Mouse (Mus musculus) spleen, adult 2 months (tissue): Measurements from ENCODE around the gene Sar1b. TPM values are rescaled to one million over a fixed set of nuclear protein-coding genes. Genes with fewer than 3 reads are reported as not detected.
"Not testable (repeated sequence)": the region's sequence is repeated elsewhere in the genome, so short reads cannot be mapped to it uniquely, and the experiment has no call there.

Experiments used
- DNase-seq, 2 experiments: peaks; one replicate each; pipeline versions ENCODE4 v3.0.0 to v3.0.0-alpha.2; 2012 to 2021; ENCODE audit warnings: low spot score in 2 of 2, low read depth in 1 of 2
- H3K27ac ChIP-seq: fragments of 200-500 bp; 2 replicates; pipeline ENCODE4 v1.5.1; 2012; ENCODE audit warnings: low read length, inconsistent platforms; ENCODE audit not compliant: insufficient read depth
- H3K27me3 ChIP-seq: fragments of 200-500 bp; 2 replicates; pipeline ENCODE4 v1.6.1; 2012; ENCODE audit warnings: mild to moderate bottlenecking, moderate library complexity, low read length, inconsistent platforms; ENCODE audit not compliant: control insufficient read depth, insufficient read depth
- H3K36me3 ChIP-seq: fragments of 200-500 bp; 2 replicates; pipeline ENCODE4 v1.6.1; 2012; ENCODE audit warnings: mild to moderate bottlenecking, low read length, inconsistent platforms; ENCODE audit not compliant: control insufficient read depth, insufficient read depth
- H3K4me1 ChIP-seq: fragments of 200-500 bp; 2 replicates; pipeline ENCODE4 v1.6.1; 2011; ENCODE audit warnings: inconsistent platforms; ENCODE audit not compliant: control insufficient read depth, insufficient read depth, insufficient read length
- H3K4me3 ChIP-seq: fragments of 200-500 bp; 2 replicates; pipeline ENCODE4 v1.5.1; 2011; ENCODE audit warnings: mild to moderate bottlenecking, inconsistent platforms; ENCODE audit not compliant: insufficient read depth, insufficient read length; ENCODE audit errors: extremely low read depth
- CTCF ChIP-seq: fragments of 200-500 bp; IDR thresholded peaks from 2 replicates; pipeline ENCODE4 v1.5.1; 2011; ENCODE audit warnings: mild to moderate bottlenecking, inconsistent platforms; ENCODE audit not compliant: insufficient read depth, insufficient read length, insufficient replicate concordance; ENCODE audit errors: extremely low read depth
- POLR2A ChIP-seq: fragments of 200-500 bp; IDR thresholded peaks from 2 replicates; pipeline ENCODE4 v1.6.1; 2011; ENCODE audit warnings: low read depth, low read length, inconsistent platforms
- WGBS: fragments of 180-500 bp; shearing (Covaris S2); methylation state at CpG from one replicate; pipeline ENCODE4 v1.1.7; 2018; 5-methylcytosine and 5-hydroxymethylcytosine counted together
- polyA plus RNA-seq: library from polyadenylated mRNA; depleted of rRNA; stranded (reverse); fragments of >200 nt; gene quantifications from 2 replicates; pipeline ENCODE4 v1.2.3, GENCODE M21; 2012; rRNA removed

The Sar1b gene
- 4.5 and 5.4 TPM in 2 replicates for polyA plus RNA-seq

DNA sequence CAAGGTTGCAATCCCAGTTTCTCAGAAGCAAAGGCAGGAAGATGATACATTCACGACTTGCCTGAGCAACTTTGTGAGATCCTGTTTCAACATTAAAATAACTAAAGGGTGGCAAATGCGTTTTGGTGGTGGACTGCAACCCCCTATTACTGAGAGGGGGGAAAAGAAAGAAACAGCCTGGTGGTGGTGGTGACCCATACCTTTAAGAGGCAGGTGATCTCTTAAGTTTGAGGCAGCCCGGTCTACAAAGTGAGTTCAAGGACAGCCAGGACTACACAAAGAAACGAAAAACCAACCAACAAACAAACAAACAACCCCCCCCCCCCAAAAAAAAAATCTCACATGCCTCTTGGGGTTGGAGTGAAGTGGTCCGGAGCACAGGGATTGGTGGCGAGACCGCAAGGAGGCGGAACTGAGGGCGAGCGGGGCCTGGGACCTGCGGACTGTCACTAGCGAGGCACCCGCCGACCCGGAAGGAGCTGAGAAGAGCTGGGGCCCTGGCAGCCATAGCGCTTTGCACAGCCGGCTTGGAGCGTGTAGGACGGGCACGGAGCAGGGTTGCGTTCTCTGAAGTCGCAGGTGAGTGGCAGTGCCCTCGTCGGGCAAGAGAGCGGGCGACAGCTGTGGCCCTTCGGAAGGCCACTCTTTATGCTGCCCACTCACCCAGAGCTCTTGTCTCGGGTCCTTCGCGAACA, at the start of gene Sar1b, which contains the start of gene Sec24a:
Gene Sar1b, plus strand, starts transcription at position 475 of the 695 bp plus-strand sequence.
Gene Sec24a, minus strand, starts transcription at position 422 of the 695 bp plus-strand sequence.
- 2% methylated on average over 30 of the region's 30 CpGs for WGBS
- Histone ChIP-seq H3K4me3 (peak within 1 kb of the TSS; percentile 69), H3K4me1 (peaks cover 4% of the 10 kb centered on the region), H3K27me3 (no peaks in the 10 kb centered on the region), H3K36me3 (no peaks in the 10 kb centered on the region), H3K27ac (no peak within 1 kb of the TSS)
- peak; percentile 47; the same call in 1 of the 2 replicates for TF ChIP-seq POLR2A
- TF ChIP-seq CTCF, result no peak
- DNase-seq, result peak; percentile 66 to 73

DNA sequence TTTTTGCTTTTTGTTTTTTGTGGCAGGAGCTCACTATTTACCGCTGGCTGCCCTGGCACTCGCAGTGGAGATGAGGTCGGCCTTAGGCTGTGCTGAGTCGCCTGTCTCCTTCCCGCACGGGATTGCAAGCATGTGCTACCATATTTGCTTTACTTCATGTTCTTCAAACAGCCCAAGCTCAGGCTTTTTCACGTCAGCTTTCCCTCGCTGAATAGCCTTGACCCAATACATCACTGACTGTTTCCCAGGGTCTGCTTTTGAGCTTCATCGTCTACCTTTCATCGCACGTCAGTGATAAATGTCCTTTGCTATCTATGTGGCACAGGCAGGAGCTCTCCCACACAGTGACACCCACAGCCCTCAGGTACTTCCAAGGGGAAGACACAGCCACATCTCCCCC, 42.4 kb upstream of the Sar1b start:
- Histone ChIP-seq H3K36me3 (peaks cover 33% of the 10 kb centered on the region), H3K4me1 (no peaks in the 10 kb centered on the region), H3K27me3 (no peaks in the 10 kb centered on the region), H3K27ac (no peak overlapping the region), H3K4me3 (no peak overlapping the region)
- DNase-seq, result no peak
- 94% methylated on average over 11 of the region's 11 CpGs for WGBS
- TF ChIP-seq CTCF, result no peak
- no peak for TF ChIP-seq POLR2A

DNA sequence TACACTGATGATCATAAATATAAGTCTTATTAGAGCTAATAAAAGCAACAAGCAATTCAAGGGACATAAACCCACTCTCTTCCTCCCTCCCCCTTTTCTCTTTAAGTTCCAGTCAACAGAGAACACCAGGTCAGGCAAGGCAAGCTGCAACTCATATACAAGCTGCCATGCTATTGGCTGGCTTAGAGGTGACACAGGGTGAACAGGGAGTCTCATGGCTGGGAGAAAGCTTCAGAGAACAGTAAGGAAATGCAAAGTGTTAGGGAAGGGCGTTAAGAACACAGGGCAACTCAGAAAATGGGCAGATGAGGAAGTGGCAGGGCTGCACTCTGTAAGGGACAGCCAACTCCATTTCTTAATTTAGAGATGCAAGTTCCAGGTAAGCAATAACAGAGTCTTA, 30.6 kb upstream of the Sar1b start:
- DNase-seq, result no peak
- no peaks in the 10 kb centered on the region for H3K27me3 ChIP-seq
- no peaks in the 10 kb centered on the region for H3K4me1 ChIP-seq
- no peak overlapping the region for H3K27ac ChIP-seq
- H3K36me3 ChIP-seq, result peaks cover 25% of the 10 kb centered on the region
- WGBS, result 54% methylated on average over 1 of the region's 1 CpGs
- TF ChIP-seq CTCF (no peak), POLR2A (no peak)
- H3K4me3 ChIP-seq, result no peak overlapping the region

DNA sequence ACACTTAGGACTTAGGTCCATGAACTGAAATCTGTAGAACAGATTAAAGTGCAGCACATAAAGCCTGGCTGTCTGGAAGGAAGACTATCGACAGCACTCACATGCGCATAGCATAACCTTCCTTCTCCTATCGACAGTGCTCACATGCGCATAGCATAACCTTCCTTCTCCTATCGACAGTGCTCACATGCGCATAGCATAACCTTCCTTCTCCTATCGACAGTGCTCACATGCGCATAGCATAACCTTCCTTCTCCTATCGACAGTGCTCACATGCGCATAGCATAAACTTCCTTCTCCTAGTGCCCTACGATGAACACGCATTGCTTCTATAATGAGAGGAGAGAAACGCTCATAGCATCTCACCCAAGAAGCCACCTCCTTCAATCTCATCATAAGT, 29.3 kb upstream of the Sar1b start:
- peaks cover 25% of the 10 kb centered on the region for H3K36me3 ChIP-seq
- H3K27me3 ChIP-seq, H3K27ac ChIP-seq, H3K4me3 ChIP-seq, H3K4me1 ChIP-seq, DNase-seq: not testable (repeated sequence)
- WGBS, result 97% methylated on average over 13 of the region's 13 CpGs

DNA sequence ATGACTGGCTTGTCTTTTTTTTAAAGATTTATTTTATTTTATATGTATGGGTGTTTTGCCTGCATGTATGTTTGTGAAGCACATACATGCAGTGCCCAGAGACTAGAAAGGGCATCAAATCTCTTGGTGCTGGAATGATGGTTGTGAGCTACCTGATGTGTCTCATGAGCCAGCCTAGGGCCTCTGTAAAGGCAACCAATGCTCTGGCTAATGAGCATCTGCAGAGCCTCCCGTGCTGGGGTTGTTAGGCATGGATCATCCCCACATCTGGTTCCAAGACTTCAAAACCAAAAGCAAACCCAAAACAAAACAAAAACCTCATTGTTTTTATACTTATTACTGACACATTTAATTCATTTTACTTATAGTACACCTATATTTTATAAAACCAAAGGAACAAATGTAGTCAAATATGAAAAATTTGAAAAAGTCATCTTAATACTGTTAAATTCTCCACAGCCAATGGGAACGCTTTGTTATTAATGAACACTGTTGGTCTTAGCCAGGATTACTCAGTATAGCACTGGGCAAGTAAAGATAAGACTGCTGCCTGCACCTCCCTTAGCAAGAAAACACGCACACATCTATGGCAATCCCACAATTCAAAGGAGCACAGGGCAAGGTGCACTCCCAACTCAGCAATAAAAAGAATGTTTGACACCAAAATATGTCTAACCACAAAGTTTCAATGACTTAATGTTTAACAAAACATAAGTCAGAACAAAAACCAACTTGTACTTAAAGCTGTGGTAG, 24.7 kb upstream of the Sar1b start:
- no peak for DNase-seq
- Histone ChIP-seq H3K4me3 (no peak overlapping the region), H3K27me3 (no peaks in the 10 kb centered on the region), H3K27ac (no peak overlapping the region), H3K36me3 (peaks cover 27% of the 10 kb centered on the region), H3K4me1 (no peaks in the 10 kb centered on the region)
- WGBS, result 79% methylated on average over 3 of the region's 3 CpGs
- TF ChIP-seq CTCF (no peak), POLR2A (no peak)

DNA sequence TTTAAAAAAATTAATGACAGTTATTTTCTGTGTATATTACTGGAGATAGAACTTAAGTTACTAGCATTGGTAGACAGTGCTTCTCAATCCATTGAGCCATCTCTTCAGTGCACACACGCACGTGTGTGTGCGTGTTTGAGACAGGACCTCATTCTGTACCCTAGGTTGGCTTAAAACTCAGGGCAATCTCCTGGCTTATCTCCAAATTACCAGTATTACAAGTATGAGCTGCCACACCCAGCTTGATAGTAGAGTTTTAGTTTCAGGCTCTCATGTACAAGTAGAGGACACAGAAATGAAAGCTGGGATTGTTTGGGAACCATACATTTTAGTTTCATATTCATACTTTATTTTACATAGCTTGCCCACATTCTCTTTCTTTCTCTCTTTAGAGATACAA, 22.8 kb upstream of the Sar1b start:
- TF ChIP-seq POLR2A (no peak), CTCF (no peak)
- Histone ChIP-seq H3K27me3 (no peaks in the 10 kb centered on the region), H3K4me1 (no peaks in the 10 kb centered on the region), H3K27ac (no peak overlapping the region), H3K4me3 (no peak overlapping the region), H3K36me3 (peaks cover 25% of the 10 kb centered on the region)
- no peak for DNase-seq
- WGBS, result 78% methylated on average over 3 of the region's 3 CpGs

DNA sequence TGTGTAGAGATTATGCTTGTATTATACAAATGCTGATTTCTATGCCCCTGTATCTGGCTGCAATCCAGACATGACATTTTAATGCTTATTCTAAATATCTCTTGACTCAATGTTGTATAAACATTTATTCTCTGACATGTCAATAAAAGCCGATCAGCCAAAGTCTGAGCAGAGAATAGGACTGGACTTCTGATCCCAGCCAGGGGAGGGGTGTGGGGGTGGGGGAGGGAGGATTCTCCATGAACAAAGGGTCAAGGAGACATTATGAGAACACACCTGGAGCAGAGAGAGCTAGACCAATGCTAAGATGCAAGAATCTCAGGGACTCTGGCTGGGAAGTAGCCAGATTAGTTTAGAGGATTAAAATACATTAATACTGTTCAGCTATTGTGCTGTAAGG, 17.4 kb upstream of the Sar1b start:
- H3K4me1 ChIP-seq, result no peaks in the 10 kb centered on the region
- H3K27ac ChIP-seq, result no peak overlapping the region
- H3K36me3 ChIP-seq, result peaks cover 19% of the 10 kb centered on the region
- H3K4me3 ChIP-seq, result no peak overlapping the region
- 95% methylated on average over 1 of the region's 1 CpGs for WGBS
- TF ChIP-seq CTCF, result no peak
- no peak for TF ChIP-seq POLR2A
- no peak for DNase-seq
- H3K27me3 ChIP-seq, result no peaks in the 10 kb centered on the region

DNA sequence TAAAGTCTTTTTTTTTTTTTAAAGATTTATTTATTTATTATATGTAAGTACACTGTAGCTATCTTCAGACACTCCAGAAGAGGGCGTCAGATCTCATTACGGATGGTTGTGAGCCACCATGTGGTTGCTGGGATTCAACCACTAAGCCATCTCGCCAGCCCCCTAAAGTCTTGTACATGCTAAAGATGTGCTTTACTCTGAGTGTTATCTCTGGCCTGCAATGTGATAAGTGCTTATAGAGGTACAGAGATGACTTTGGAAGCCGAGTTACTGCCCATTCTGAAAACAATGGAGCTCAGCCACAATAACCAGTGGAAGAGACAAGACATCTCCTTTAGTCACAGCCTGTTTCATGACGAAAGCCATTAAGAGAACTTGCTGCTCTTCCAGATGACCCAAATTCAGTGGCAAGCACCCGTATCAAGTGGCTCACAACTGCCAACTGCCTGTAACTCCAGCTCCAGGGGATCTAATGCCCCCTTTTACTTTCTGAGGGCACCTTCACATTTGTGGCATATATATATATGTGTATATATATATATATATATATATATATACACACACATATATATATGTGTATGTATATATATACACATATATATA, 11.8 kb upstream of the Sar1b start:
- H3K4me3 ChIP-seq, DNase-seq: not testable (repeated sequence)

More for the DNA sequence above, 11.8 kb upstream of the Sar1b start:
- H3K36me3 ChIP-seq, H3K27ac ChIP-seq, H3K4me1 ChIP-seq, H3K27me3 ChIP-seq: not testable (repeated sequence)
- 89% methylated on average over 6 of the region's 6 CpGs for WGBS
